Mouse (Mus musculus): ENCODE measurements around the gene Epha7. TPM values are rescaled to one million over a fixed set of nuclear protein-coding genes. Genes with fewer than 3 reads are reported as not detected.

Gene Epha7
- polyA plus RNA-seq, 1 experiment from 2014 or later = 3.6 TPM

- ATAC-seq (ENCODE audit: low FRiP score, low TSS enrichment) (peak; percentile 43), DNase-seq (ENCODE audit: low spot score) (peak; percentile 75)
- Histone ChIP-seq H3K4me3 (ENCODE audit: low read depth, low read length) (peak overlapping the region; percentile 81), H3K27ac (replicated peaks) (peak overlapping the region; percentile 67), H3K4me1 (replicated peaks; ENCODE audit: control insufficient read depth, insufficient read depth) (no peaks in the 10 kb centered on the region), H3K27me3 (ENCODE audit: control insufficient read depth, insufficient read depth, low read length) (no peaks in the 10 kb centered on the region), H3K9me3 (ENCODE audit: control insufficient read depth, low read length) (no peaks in the 10 kb centered on the region), H3K4me2 (replicated peaks; ENCODE audit: low read depth) (peak overlapping the region; percentile 97), H3K9ac (ENCODE audit: low read length) (peak overlapping the region; percentile 59), H3K36me3 (ENCODE audit: control insufficient read depth, insufficient read depth, low read length) (no peaks in the 10 kb centered on the region)
- 2% methylated on average over 72 of the region's 72 CpGs for WGBS
- TF ChIP-seq CTCF (IDR thresholded peaks at IDR 0.05; ENCODE audit: low read depth) (peak; percentile 58), EP300 (optimal IDR thresholded peaks at IDR 0.05) (no peak)
These were observed 2.1 kb downstream of the Epha7 start for GRCm38 (mm10) chr4:28814816-28815620.

- Histone ChIP-seq H3K9ac (ENCODE audit: low read length) (peak overlapping the region; percentile 59; the same call in 1 of the 2 replicates), H3K36me3 (ENCODE audit: control insufficient read depth, insufficient read depth, low read length) (no peaks in the 10 kb centered on the region), H3K4me2 (replicated peaks; ENCODE audit: low read depth) (peak overlapping the region; percentile 97), H3K4me3 (ENCODE audit: low read depth, low read length) (peak overlapping the region; percentile 81), H3K9me3 (ENCODE audit: control insufficient read depth, low read length) (no peaks in the 10 kb centered on the region), H3K27me3 (ENCODE audit: control insufficient read depth, insufficient read depth, low read length) (no peaks in the 10 kb centered on the region), H3K27ac (replicated peaks) (no peak overlapping the region; the same call in 1 of the 2 replicates), H3K4me1 (replicated peaks; ENCODE audit: control insufficient read depth, insufficient read depth) (no peaks in the 10 kb centered on the region)
- TF ChIP-seq CTCF (IDR thresholded peaks at IDR 0.05; ENCODE audit: low read depth) = no peak
- TF ChIP-seq EP300 (optimal IDR thresholded peaks at IDR 0.05) = no peak
- DNase-seq (ENCODE audit: low spot score) (no peak), ATAC-seq (ENCODE audit: low FRiP score, low TSS enrichment) (no peak)
- under 1% methylated on average over 15 of the region's 15 CpGs for WGBS
These were observed 2.6 kb downstream of the Epha7 start for GRCm38 (mm10) chr4:28815621-28815920.

GRCm38 (mm10) chr4:28823616-28824015, 10.7 kb downstream of the Epha7 start:
- H3K27me3 ChIP-seq (ENCODE audit: control insufficient read depth, insufficient read depth, low read length) = no peaks in the 10 kb centered on the region
- ATAC-seq (ENCODE audit: low FRiP score, low TSS enrichment) (no peak), DNase-seq (ENCODE audit: low spot score) (no peak)
- no peak overlapping the region for H3K4me2 ChIP-seq (replicated peaks; ENCODE audit: low read depth)
- WGBS = 47% methylated on average over 1 of the region's 1 CpGs
- H3K27ac ChIP-seq (replicated peaks) = no peak overlapping the region
- no peaks in the 10 kb centered on the region for H3K36me3 ChIP-seq (ENCODE audit: control insufficient read depth, insufficient read depth, low read length)
- H3K4me1 ChIP-seq (replicated peaks; ENCODE audit: control insufficient read depth, insufficient read depth) = no peaks in the 10 kb centered on the region
- no peak overlapping the region for H3K4me3 ChIP-seq (ENCODE audit: low read depth, low read length)
- H3K9ac ChIP-seq (ENCODE audit: low read length) = no peak overlapping the region
- TF ChIP-seq EP300 (optimal IDR thresholded peaks at IDR 0.05) (no peak), CTCF (IDR thresholded peaks at IDR 0.05; ENCODE audit: low read depth) (no peak)
- no peaks in the 10 kb centered on the region for H3K9me3 ChIP-seq (ENCODE audit: control insufficient read depth, low read length)

GRCm38 (mm10) chr4:28824616-28825015, 11.7 kb downstream of the Epha7 start:
- Histone ChIP-seq H3K4me3 (ENCODE audit: low read depth, low read length) (no peak overlapping the region), H3K9ac (ENCODE audit: low read length) (no peak overlapping the region)
- no peak for DNase-seq (ENCODE audit: low spot score)

GRCm38 (mm10) chr4:28837669-28838068, 24.7 kb downstream of the Epha7 start:
- H3K4me2 ChIP-seq (replicated peaks; ENCODE audit: low read depth) = no peak overlapping the region
- H3K9me3 ChIP-seq (ENCODE audit: control insufficient read depth, low read length) = no peaks in the 10 kb centered on the region
- ATAC-seq (ENCODE audit: low FRiP score, low TSS enrichment) = no peak
- H3K36me3 ChIP-seq (ENCODE audit: control insufficient read depth, insufficient read depth, low read length) = no peaks in the 10 kb centered on the region
- TF ChIP-seq EP300 (optimal IDR thresholded peaks at IDR 0.05) (no peak), CTCF (IDR thresholded peaks at IDR 0.05; ENCODE audit: low read depth) (no peak)
- H3K9ac ChIP-seq (ENCODE audit: low read length) = no peak overlapping the region
- WGBS = 90% methylated on average over 3 of the region's 3 CpGs
- H3K4me1 ChIP-seq (replicated peaks; ENCODE audit: control insufficient read depth, insufficient read depth) = no peaks in the 10 kb centered on the region
- no peak overlapping the region for H3K27ac ChIP-seq (replicated peaks)
- H3K27me3 ChIP-seq (ENCODE audit: control insufficient read depth, insufficient read depth, low read length) = no peaks in the 10 kb centered on the region
- no peak overlapping the region for H3K4me3 ChIP-seq (ENCODE audit: low read depth, low read length)
- no peak for DNase-seq (ENCODE audit: low spot score)

More at GRCm38 (mm10) chr4:28824616-28825015, 11.7 kb downstream of the Epha7 start:
- Histone ChIP-seq H3K36me3 (ENCODE audit: control insufficient read depth, insufficient read depth, low read length) (no peaks in the 10 kb centered on the region), H3K4me2 (replicated peaks; ENCODE audit: low read depth) (no peak overlapping the region), H3K27me3 (ENCODE audit: control insufficient read depth, insufficient read depth, low read length) (no peaks in the 10 kb centered on the region), H3K9me3 (ENCODE audit: control insufficient read depth, low read length) (no peaks in the 10 kb centered on the region), H3K27ac (replicated peaks) (no peak overlapping the region), H3K4me1 (replicated peaks; ENCODE audit: control insufficient read depth, insufficient read depth) (no peaks in the 10 kb centered on the region)
- TF ChIP-seq CTCF (IDR thresholded peaks at IDR 0.05; ENCODE audit: low read depth) (no peak), EP300 (optimal IDR thresholded peaks at IDR 0.05) (no peak)
- 48% methylated on average over 7 of the region's 7 CpGs for WGBS
- ATAC-seq (ENCODE audit: low FRiP score, low TSS enrichment) = no peak

- no peaks in the 10 kb centered on the region for H3K9me3 ChIP-seq (ENCODE audit: control insufficient read depth, low read length)
- H3K27ac ChIP-seq (replicated peaks) = no peak overlapping the region
- no peak overlapping the region for H3K4me3 ChIP-seq (ENCODE audit: low read depth, low read length)
- ATAC-seq (ENCODE audit: low FRiP score, low TSS enrichment) (no peak), DNase-seq (ENCODE audit: low spot score) (no peak)
- no peak overlapping the region for H3K4me2 ChIP-seq (replicated peaks; ENCODE audit: low read depth)
- TF ChIP-seq CTCF (IDR thresholded peaks at IDR 0.05; ENCODE audit: low read depth) (no peak), EP300 (optimal IDR thresholded peaks at IDR 0.05) (no peak)
- WGBS = 93% methylated on average over 4 of the region's 4 CpGs
- H3K36me3 ChIP-seq (ENCODE audit: control insufficient read depth, insufficient read depth, low read length) = no peaks in the 10 kb centered on the region
- H3K27me3 ChIP-seq (ENCODE audit: control insufficient read depth, insufficient read depth, low read length) = no peaks in the 10 kb centered on the region
- H3K4me1 ChIP-seq (replicated peaks; ENCODE audit: control insufficient read depth, insufficient read depth) = no peaks in the 10 kb centered on the region
- H3K9ac ChIP-seq (ENCODE audit: low read length) = no peak overlapping the region
These were observed 33.4 kb downstream of the Epha7 start for GRCm38 (mm10) chr4:28846311-28846710.

Data from stomach, postnatal 0 days (tissue).